Mouse (Mus musculus): Measurements from ENCODE around the gene Rpusd3. TPM values are rescaled to one million over a fixed set of nuclear protein-coding genes. Genes with fewer than 3 reads are reported as not detected.

Gene Rpusd3
- polyA plus RNA-seq, 1 experiment from 2014 or later = 18.8 TPM

- ATAC-seq (ENCODE audit: insufficient read depth) (no peak), DNase-seq (no peak)
- no peak overlapping the region for H3K4me2 ChIP-seq
- no peaks in the 10 kb centered on the region for H3K9me3 ChIP-seq (ENCODE audit: low read depth, low read length)
- H3K4me3 ChIP-seq (ENCODE audit: low read depth, low read length) = no peak overlapping the region
- 0 out of 2 replicates have a peak, but pooled peaks cover under 1% of the 10 kb centered on the region for H3K36me3 ChIP-seq (ENCODE audit: insufficient read depth)
- WGBS = 74% methylated on average over 10 of the region's 10 CpGs
- TF ChIP-seq CTCF (IDR thresholded peaks at IDR 0.05; ENCODE audit: low read depth) = no peak
- H3K9ac ChIP-seq = no peak overlapping the region
- no peak overlapping the region for H3K27ac ChIP-seq (ENCODE audit: low read depth)
- no peaks in the 10 kb centered on the region for H3K27me3 ChIP-seq (ENCODE audit: insufficient read depth, low read length)
- no peaks in the 10 kb centered on the region for H3K4me1 ChIP-seq (ENCODE audit: insufficient read depth)
Measured at GRCm38 (mm10) chr6:113396270-113397030, 22.7 kb downstream of the Rpusd3 start.

GRCm38 (mm10) chr6:113395501-113395900 is 23.6 kb downstream of the Rpusd3 start:
- no peak overlapping the region for H3K4me2 ChIP-seq
- peaks cover 10% of the 10 kb centered on the region for H3K36me3 ChIP-seq (ENCODE audit: insufficient read depth)
- H3K9ac ChIP-seq = no peak overlapping the region
- H3K27ac ChIP-seq (ENCODE audit: low read depth) = no peak overlapping the region
- WGBS = 87% methylated on average over 6 of the region's 6 CpGs
- ATAC-seq (ENCODE audit: insufficient read depth) = no peak
- TF ChIP-seq CTCF (IDR thresholded peaks at IDR 0.05; ENCODE audit: low read depth) = no peak
- DNase-seq = no peak
- H3K9me3 ChIP-seq (ENCODE audit: low read depth, low read length) = no peaks in the 10 kb centered on the region
- H3K4me3 ChIP-seq (ENCODE audit: low read depth, low read length) = no peak overlapping the region
- H3K27me3 ChIP-seq (ENCODE audit: insufficient read depth, low read length) = no peaks in the 10 kb centered on the region
- H3K4me1 ChIP-seq (ENCODE audit: insufficient read depth) = no peaks in the 10 kb centered on the region

GRCm38 (mm10) chr6:113394811-113395210 is 24.3 kb downstream of the Rpusd3 start:
- Histone ChIP-seq H3K4me1 (ENCODE audit: insufficient read depth) (no peaks in the 10 kb centered on the region), H3K4me2 (no peak overlapping the region), H3K27ac (ENCODE audit: low read depth) (no peak overlapping the region), H3K4me3 (ENCODE audit: low read depth, low read length) (no peak overlapping the region), H3K9ac (no peak overlapping the region), H3K36me3 (ENCODE audit: insufficient read depth) (peaks cover 17% of the 10 kb centered on the region), H3K9me3 (ENCODE audit: low read depth, low read length) (no peaks in the 10 kb centered on the region), H3K27me3 (ENCODE audit: insufficient read depth, low read length) (no peaks in the 10 kb centered on the region)
- ATAC-seq (ENCODE audit: insufficient read depth) (no peak), DNase-seq (no peak)
- no peak for TF ChIP-seq CTCF (IDR thresholded peaks at IDR 0.05; ENCODE audit: low read depth)
- 86% methylated on average over 11 of the region's 11 CpGs for WGBS

- WGBS = 84% methylated on average over 6 of the region's 6 CpGs
- TF ChIP-seq CTCF (IDR thresholded peaks at IDR 0.05; ENCODE audit: low read depth) = no peak
- no peak overlapping the region for H3K4me3 ChIP-seq (ENCODE audit: low read depth, low read length)
- DNase-seq (no peak), ATAC-seq (ENCODE audit: insufficient read depth) (no peak)
- no peaks in the 10 kb centered on the region for H3K9me3 ChIP-seq (ENCODE audit: low read depth, low read length)
- no peak overlapping the region for H3K27ac ChIP-seq (ENCODE audit: low read depth)
- no peaks in the 10 kb centered on the region for H3K27me3 ChIP-seq (ENCODE audit: insufficient read depth, low read length)
- peaks cover 26% of the 10 kb centered on the region for H3K36me3 ChIP-seq (ENCODE audit: insufficient read depth)
- H3K9ac ChIP-seq = no peak overlapping the region
- H3K4me1 ChIP-seq (ENCODE audit: insufficient read depth) = no peaks in the 10 kb centered on the region
- no peak overlapping the region for H3K4me2 ChIP-seq
Measured at GRCm38 (mm10) chr6:113393951-113394350, 25.2 kb downstream of the Rpusd3 start.

GRCm38 (mm10) chr6:113392387-113393071 is 26.6 kb downstream of the Rpusd3 start:
- Histone ChIP-seq H3K9me3 (ENCODE audit: low read depth, low read length) (no peaks in the 10 kb centered on the region), H3K27ac (ENCODE audit: low read depth) (peak overlapping the region; percentile 4; the same call in 1 of the 2 replicates), H3K27me3 (ENCODE audit: insufficient read depth, low read length) (no peaks in the 10 kb centered on the region), H3K9ac (peak overlapping the region; percentile 57), H3K4me3 (ENCODE audit: low read depth, low read length) (peak overlapping the region; percentile 47), H3K4me2 (peak overlapping the region; percentile 88), H3K36me3 (ENCODE audit: insufficient read depth) (peaks cover 40% of the 10 kb centered on the region), H3K4me1 (ENCODE audit: insufficient read depth) (no peaks in the 10 kb centered on the region)
- TF ChIP-seq CTCF (IDR thresholded peaks at IDR 0.05; ENCODE audit: low read depth) = no peak
- peak; percentile 90 for ATAC-seq (ENCODE audit: insufficient read depth)
- 1% methylated on average over 51 of the region's 51 CpGs for WGBS
- peak; percentile 73 for DNase-seq

GRCm38 (mm10) chr6:113392015-113392386 is 27.1 kb downstream of the Rpusd3 start:
- H3K4me1 ChIP-seq (ENCODE audit: insufficient read depth) = no peaks in the 10 kb centered on the region
- H3K4me3 ChIP-seq (ENCODE audit: low read depth, low read length) = peak overlapping the region; percentile 47
- H3K4me2 ChIP-seq = peak overlapping the region; percentile 88
- peaks cover 45% of the 10 kb centered on the region for H3K36me3 ChIP-seq (ENCODE audit: insufficient read depth)
- H3K9me3 ChIP-seq (ENCODE audit: low read depth, low read length) = no peaks in the 10 kb centered on the region
- no peak for DNase-seq
- H3K27me3 ChIP-seq (ENCODE audit: insufficient read depth, low read length) = no peaks in the 10 kb centered on the region
- no peak for TF ChIP-seq CTCF (IDR thresholded peaks at IDR 0.05; ENCODE audit: low read depth)
- peak; percentile 19; the same call in 1 of the 2 replicates for ATAC-seq (ENCODE audit: insufficient read depth)
- no peak overlapping the region for H3K27ac ChIP-seq (ENCODE audit: low read depth)
- peak overlapping the region; percentile 57 for H3K9ac ChIP-seq
- 23% methylated on average over 10 of the region's 10 CpGs for WGBS

GRCm38 (mm10) chr6:113390715-113391114 is 28.4 kb downstream of the Rpusd3 start:
- Histone ChIP-seq H3K4me1 (ENCODE audit: insufficient read depth) (no peaks in the 10 kb centered on the region), H3K27me3 (ENCODE audit: insufficient read depth, low read length) (no peaks in the 10 kb centered on the region), H3K4me2 (no peak overlapping the region), H3K9me3 (ENCODE audit: low read depth, low read length) (no peaks in the 10 kb centered on the region), H3K9ac (no peak overlapping the region), H3K4me3 (ENCODE audit: low read depth, low read length) (no peak overlapping the region), H3K27ac (ENCODE audit: low read depth) (no peak overlapping the region), H3K36me3 (ENCODE audit: insufficient read depth) (peaks cover 57% of the 10 kb centered on the region)
- DNase-seq (no peak), ATAC-seq (ENCODE audit: insufficient read depth) (no peak)
- WGBS = 89% methylated on average over 3 of the region's 3 CpGs
- no peak for TF ChIP-seq CTCF (IDR thresholded peaks at IDR 0.05; ENCODE audit: low read depth)
